Mouse (Mus musculus): ENCODE measurements around the gene Kcnab2.

- no peak for TF ChIP-seq POLR2A (IDR thresholded peaks at IDR 0.05; ENCODE audit: low read depth, low read length)
- TF ChIP-seq CTCF (conservative IDR thresholded peaks at IDR 0.05; ENCODE audit: insufficient read depth, insufficient read length, low read depth, low read length) = no peak
These were observed 126.8 kb downstream of the Kcnab2 start for GRCm38 (mm10) chr4:152350722-152351421.

Measured in kidney, adult 2 months (tissue).